Mouse (Mus musculus) left cerebral cortex, adult 2 months (tissue): ENCODE data around the gene Zfand6. TPM values are rescaled to one million over a fixed set of nuclear protein-coding genes. Genes with fewer than 3 reads are reported as not detected.
A peak's percentile ranks its signal among the peaks of the same experiment; 100 is the strongest.

Experiments used
- DNase-seq, 2 experiments: peaks; one replicate each; pipeline ENCODE4 v3.0.0; 2021 to 2022; ENCODE audit warnings: low spot score in 2 of 2, mixed read lengths in 1 of 2; ENCODE audit errors: extremely low spot score in 1 of 2
- H3K27ac ChIP-seq: fragments of 200-600 bp; 2 replicates; pipeline ENCODE4 v1.8.1; 2022
- H3K4me3 ChIP-seq: fragments of 200-600 bp; 2 replicates; pipeline ENCODE4 v1.8.1; 2022
- CTCF ChIP-seq: fragments of 200-600 bp; IDR thresholded peaks from 2 replicates; pipeline ENCODE4 v1.8.1; 2022; ENCODE audit warnings: antibody characterized with exemption, mild to moderate bottlenecking, moderate library complexity
- intact Hi-C: fragments of 180-260 bp; cut with DNase I; formaldehyde crosslinking; loops from one replicate; pipeline ENCODE4 v1.15.1; 2025
- total RNA-seq, 2 experiments: library from RNA; stranded (reverse); gene quantifications; 2 replicates each; pipeline ENCODE4 v1.2.3; 2021

Zfand6 gene
- total RNA-seq, 2 experiments from 2014 or later, result 66.5 to 67.3 TPM

GRCm38 (mm10) chr7:84686380-84686779 lies 3.4 kb downstream of the Zfand6 start:
- DNase-seq, result no peak
- Histone ChIP-seq H3K4me3 (no peak overlapping the region), H3K27ac (no peak overlapping the region)
- TF ChIP-seq CTCF, result no peak
- intact Hi-C loops, result no loop called here

- no peak for TF ChIP-seq CTCF
- no peak overlapping the region for H3K27ac ChIP-seq
- intact Hi-C loops, result no loop called here
- H3K4me3 ChIP-seq, result no peak overlapping the region
- no peak for DNase-seq
These were observed 5.1 kb downstream of the Zfand6 start for GRCm38 (mm10) chr7:84684675-84685074.

- intact Hi-C loops, result loop anchor here (1.0 kb wide), 1 partner anchor 76 kb away; no protein-coding TSS in a partner anchor
- Histone ChIP-seq H3K27ac (no peak overlapping the region), H3K4me3 (no peak overlapping the region)
- DNase-seq, result no peak
- no peak for TF ChIP-seq CTCF
These were observed 8.2 kb downstream of the Zfand6 start for GRCm38 (mm10) chr7:84681558-84681957.

- Histone ChIP-seq H3K4me3 (no peak overlapping the region), H3K27ac (peak overlapping the region; percentile 5; the same call in 1 of the 2 replicates)
- no peak for TF ChIP-seq CTCF
- intact Hi-C loops, result loop anchor here (1.0 kb wide), 1 partner anchor 76 kb away; no protein-coding TSS in a partner anchor
- no peak for DNase-seq
These were observed 8.8 kb downstream of the Zfand6 start for GRCm38 (mm10) chr7:84680931-84681330.

GRCm38 (mm10) chr7:84680092-84680491 lies 9.7 kb downstream of the Zfand6 start:
- peak overlapping the region; percentile 67 for H3K4me3 ChIP-seq
- TF ChIP-seq CTCF, result no peak
- DNase-seq, result no peak
- H3K27ac ChIP-seq, result peak overlapping the region; percentile 10; the same call in 1 of the 2 replicates
- intact Hi-C loops, result no loop called here

GRCm38 (mm10) chr7:84679264-84679663 lies 10.5 kb downstream of the Zfand6 start:
- TF ChIP-seq CTCF, result no peak
- Histone ChIP-seq H3K27ac (peak overlapping the region; percentile 54; the same call in 1 of the 2 replicates), H3K4me3 (peak overlapping the region; percentile 67)
- peak; percentile 52 to 67 for DNase-seq
- intact Hi-C loops, result no loop called here

- H3K4me3 ChIP-seq, result no peak overlapping the region
- no peak overlapping the region for H3K27ac ChIP-seq
- TF ChIP-seq CTCF, result no peak
- DNase-seq, result no peak
- intact Hi-C loops, result no loop called here
These were observed 16.7 kb downstream of the Zfand6 start for GRCm38 (mm10) chr7:84673103-84673502.

GRCm38 (mm10) chr7:84669554-84670152 lies 20.1 kb downstream of the Zfand6 start:
- no peak for DNase-seq
- Histone ChIP-seq H3K27ac (no peak overlapping the region), H3K4me3 (no peak overlapping the region)
- intact Hi-C loops, result no loop called here
- TF ChIP-seq CTCF, result no peak

GRCm38 (mm10) chr7:84667946-84668345 lies 21.8 kb downstream of the Zfand6 start:
- H3K4me3 ChIP-seq, result no peak overlapping the region
- TF ChIP-seq CTCF, result no peak
- H3K27ac ChIP-seq, result no peak overlapping the region
- intact Hi-C loops, result no loop called here
- DNase-seq, result no peak

GRCm38 (mm10) chr7:84652740-84653139 lies 37.0 kb downstream of the Zfand6 start:
- Histone ChIP-seq H3K4me3 (no peak overlapping the region), H3K27ac (no peak overlapping the region)
- intact Hi-C loops, result no loop called here
- TF ChIP-seq CTCF, result no peak
- no peak for DNase-seq

GRCm38 (mm10) chr7:84651987-84652321 lies 37.8 kb downstream of the Zfand6 start:
- no peak overlapping the region for H3K27ac ChIP-seq
- TF ChIP-seq CTCF, result no peak
- DNase-seq, result no peak
- intact Hi-C loops, result no loop called here
- no peak overlapping the region for H3K4me3 ChIP-seq

GRCm38 (mm10) chr7:84651303-84651986 lies 38.3 kb downstream of the Zfand6 start:
- no peak overlapping the region for H3K27ac ChIP-seq
- no peak for TF ChIP-seq CTCF
- intact Hi-C loops, result no loop called here
- H3K4me3 ChIP-seq, result no peak overlapping the region
- no peak for DNase-seq

GRCm38 (mm10) chr7:84649016-84649415 lies 40.7 kb downstream of the Zfand6 start:
- no peak overlapping the region for H3K4me3 ChIP-seq
- intact Hi-C loops, result no loop called here
- TF ChIP-seq CTCF, result no peak
- H3K27ac ChIP-seq, result no peak overlapping the region
- no peak for DNase-seq
